8 mouse cellular contexts compared by ENCODE assay signal in the genomic region with DNA sequence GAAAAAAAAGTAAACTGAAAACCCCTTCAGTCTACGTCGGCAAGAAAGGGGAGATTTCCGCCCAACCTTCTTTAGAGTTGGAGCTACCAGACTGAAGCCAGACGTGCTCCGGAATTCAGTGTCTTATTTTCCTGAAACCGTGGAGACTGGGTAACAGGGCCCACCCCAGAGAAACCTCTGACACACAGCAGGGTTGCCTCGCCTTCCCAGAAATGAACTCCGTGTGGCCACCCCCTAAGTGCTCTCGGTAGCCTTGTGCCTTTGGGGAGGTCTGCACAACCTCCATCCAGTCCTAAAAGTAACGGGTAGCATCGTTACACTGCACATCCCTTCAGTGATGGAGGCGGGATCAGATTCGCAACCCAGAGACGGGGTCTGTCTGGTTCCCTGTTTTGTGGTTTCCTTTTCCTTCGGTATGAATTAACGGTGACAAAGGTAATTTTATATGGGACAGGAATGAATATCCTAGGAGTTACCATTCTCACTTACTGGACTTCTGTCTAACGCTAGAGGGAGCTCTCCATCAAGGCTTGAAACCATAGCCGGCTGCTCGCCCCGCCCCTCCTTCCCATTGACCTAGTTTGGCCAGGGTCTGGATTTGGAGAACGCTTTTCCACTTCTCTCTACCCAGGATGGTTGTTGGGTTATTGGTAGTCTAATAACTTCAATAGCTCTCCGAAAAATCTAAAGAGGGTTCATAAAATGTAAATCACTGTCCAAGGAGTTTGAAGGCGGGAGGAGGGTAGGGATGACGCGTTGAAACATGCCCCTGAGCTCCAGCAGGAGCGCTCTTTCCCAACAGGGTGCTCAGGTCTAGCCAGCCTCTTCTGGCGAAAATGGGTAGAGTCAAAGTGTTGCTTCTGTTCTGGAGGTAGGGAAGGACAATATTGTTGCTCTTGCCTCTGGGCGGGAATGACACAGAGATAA. TPM values are rescaled to one million over a fixed set of nuclear protein-coding genes. Genes with fewer than 3 reads are reported as not detected.
DNase-seq lines count a peak whose midpoint lies in the region; ATAC-seq and TF ChIP-seq lines count a peak whose summit lies in the region.

No protein-coding gene starts in this region.

- peak overlapping the region; percentile 60 for H3K4me3 ChIP-seq in E14TG2a.4 (replicated peaks; ENCODE audit: low read length)
- H3K4me3 ChIP-seq in forebrain, embryonic 16.5 days (replicated peaks; ENCODE audit: low read length): peak overlapping the region; percentile 79
- peak overlapping the region; percentile 40 for H3K4me3 ChIP-seq in lung, embryonic 14.5 days (ENCODE audit: low read depth, low read length)
- H3K4me3 ChIP-seq in olfactory bulb, adult 2 months (ENCODE audit: insufficient read depth, low read depth, low read length): peak overlapping the region; percentile 36

- peak; percentile 54 for TF ChIP-seq CTCF in E14TG2a.4 (conservative IDR thresholded peaks at IDR 0.05; ENCODE audit: low read length)
- TF ChIP-seq CTCF in lung, embryonic 14.5 days (IDR thresholded peaks at IDR 0.05; ENCODE audit: low read depth): peak; percentile 73
- peak; percentile 38; the same call in 1 of the 2 replicates for TF ChIP-seq CTCF in olfactory bulb, adult 2 months (IDR thresholded peaks at IDR 0.05; ENCODE audit: insufficient read depth, low read depth, low read length)

- no peaks in the 10 kb centered on the region for H3K36me3 ChIP-seq in E14TG2a.4 (ENCODE audit: insufficient read depth, low read length)
- no peaks in the 10 kb centered on the region for H3K36me3 ChIP-seq in forebrain, embryonic 16.5 days (ENCODE audit: control insufficient read depth, insufficient read depth)
- H3K36me3 ChIP-seq in lung, embryonic 14.5 days (ENCODE audit: insufficient read depth): no peaks in the 10 kb centered on the region

- peak; percentile 28; the same call in 1 of the 2 replicates for TF ChIP-seq POLR2A in olfactory bulb, adult 2 months (IDR thresholded peaks at IDR 0.05; ENCODE audit: insufficient read depth, low read depth, low read length)

- H3K4me2 ChIP-seq in forebrain, embryonic 16.5 days (ENCODE audit: low read length): peak overlapping the region; percentile 89
- peak overlapping the region; percentile 93 for H3K4me2 ChIP-seq in lung, embryonic 14.5 days

- peaks cover 70% of the 10 kb centered on the region for H3K27me3 ChIP-seq in E14TG2a.4 (ENCODE audit: insufficient read depth, low read length)
- H3K27me3 ChIP-seq in forebrain, embryonic 16.5 days (replicated peaks; ENCODE audit: control insufficient read depth, insufficient read depth, low read length): peaks cover 14% of the 10 kb centered on the region
- H3K27me3 ChIP-seq in lung, embryonic 14.5 days (ENCODE audit: insufficient read depth, low read length): peaks cover 39% of the 10 kb centered on the region

- H3K9me3 ChIP-seq in E14TG2a.4 (ENCODE audit: low read length): no peaks in the 10 kb centered on the region
- no peaks in the 10 kb centered on the region for H3K9me3 ChIP-seq in forebrain, embryonic 16.5 days (ENCODE audit: control insufficient read depth, low read length)
- no peaks in the 10 kb centered on the region for H3K9me3 ChIP-seq in lung, embryonic 14.5 days (ENCODE audit: low read depth, low read length)

- intact Hi-C loops in heart, postnatal 36 days (cut with DNase I): loop anchor here (1.0 to 10.0 kb wide), 4 partner anchors 583 to 1365 kb away; no protein-coding TSS in a partner anchor

- H3K4me1 ChIP-seq in E14TG2a.4 (replicated peaks; ENCODE audit: low read depth, low read length): peaks cover 62% of the 10 kb centered on the region
- H3K4me1 ChIP-seq in forebrain, embryonic 16.5 days (replicated peaks; ENCODE audit: control insufficient read depth, insufficient read depth, low read length): peaks cover 48% of the 10 kb centered on the region
- peaks cover 4% of the 10 kb centered on the region; the same call in 1 of the 2 replicates for H3K4me1 ChIP-seq in lung, embryonic 14.5 days (ENCODE audit: insufficient read depth)
- H3K4me1 ChIP-seq in olfactory bulb, adult 2 months (ENCODE audit: control insufficient read depth, insufficient read depth, low read length): peaks cover 21% of the 10 kb centered on the region

- peak; percentile 89 to 92 for DNase-seq in cerebellum, adult 18-20 months
- peak; percentile 78 to 85 for DNase-seq in heart, postnatal 36 days
- DNase-seq in layer of hippocampus, adult 11-12 months (ENCODE audit: low spot score): peak; percentile 86
- DNase-seq in lung, embryonic 14.5 days: peak; percentile 95
- peak; percentile 77 for DNase-seq in thymus, postnatal 0 days (ENCODE audit: low spot score)

- H3K27ac ChIP-seq in forebrain, embryonic 16.5 days (ENCODE audit: low read length): peak overlapping the region; percentile 51; the same call in 1 of the 2 replicates
- H3K27ac ChIP-seq in lung, embryonic 14.5 days (ENCODE audit: low read depth): no peak overlapping the region
- H3K27ac ChIP-seq in olfactory bulb, adult 2 months (ENCODE audit: insufficient read depth, low read depth, low read length): peak overlapping the region; percentile 26

- peak; percentile 73 for ATAC-seq in forebrain, embryonic 16.5 days
- peak; percentile 77 for ATAC-seq in lung, embryonic 14.5 days (ENCODE audit: insufficient read depth)

- 3% methylated on average over 28 of the region's 28 CpGs for WGBS in forebrain, embryonic 16.5 days
- WGBS in lung, embryonic 14.5 days: 2% methylated on average over 28 of the region's 28 CpGs
- WGBS in olfactory bulb, adult 2 months: 10% methylated on average over 28 of the region's 28 CpGs

- peak overlapping the region; percentile 42 for H3K9ac ChIP-seq in forebrain, embryonic 16.5 days (replicated peaks; ENCODE audit: low read depth, low read length)
- 0 out of 2 replicates have a peak overlapping the region, but pooled peaks have one; percentile 1 for H3K9ac ChIP-seq in lung, embryonic 14.5 days

RNA-seq across cellular contexts. Expression of gene Gm37419, which starts 6.1 kb away (rescaled TPM):
- not detected in 2 replicates for polyA plus RNA-seq in forebrain, embryonic 16.5 days (2015; fragmentation: Nextera tagmentation; extraction: Ambion mirVana)
- not detected for total RNA-seq in heart, postnatal 36 days (2021)
- not detected in 2 replicates for polyA plus RNA-seq in lung, embryonic 14.5 days (2014; fragmentation: Nextera tagmentation; extraction: Ambion mirVana)
- polyA plus RNA-seq in olfactory bulb, adult 2 months (2012; ENCODE audit: insufficient read depth, insufficient read length, low replicate concordance, missing spikeins): not detected in 2 replicates
- not detected in 2 replicates for polyA plus RNA-seq in thymus, postnatal 0 days (2015; fragmentation: Nextera tagmentation; extraction: Ambion mirVana)

RNA-seq across cellular contexts. Expression of gene Bcl6, which starts 6.5 kb away (rescaled TPM):
- 2.4 and 2.5 TPM in 2 replicates for polyA plus RNA-seq in forebrain, embryonic 16.5 days (2015; fragmentation: Nextera tagmentation; extraction: Ambion mirVana)
- 10 to 100 TPM; 14.6 to 18.5 TPM for total RNA-seq in heart, postnatal 36 days (2021)
- 1.1 and 1.2 TPM in 2 replicates for polyA plus RNA-seq in lung, embryonic 14.5 days (2014; fragmentation: Nextera tagmentation; extraction: Ambion mirVana)
- polyA plus RNA-seq in olfactory bulb, adult 2 months (2012; ENCODE audit: insufficient read depth, insufficient read length, low replicate concordance, missing spikeins): not detected in 2 replicates
- 11.9 and 15.1 TPM in 2 replicates for polyA plus RNA-seq in thymus, postnatal 0 days (2015; fragmentation: Nextera tagmentation; extraction: Ambion mirVana)

RNA-seq across cellular contexts. Expression of gene Rtp2, which starts 50.0 kb away (rescaled TPM):
- polyA plus RNA-seq in forebrain, embryonic 16.5 days (2015; fragmentation: Nextera tagmentation; extraction: Ambion mirVana): 0.11 TPM in 1 of 2 replicates, not detected in the other
- not detected for total RNA-seq in heart, postnatal 36 days (2021)
- polyA plus RNA-seq in lung, embryonic 14.5 days (2014; fragmentation: Nextera tagmentation; extraction: Ambion mirVana): not detected in 2 replicates
- not detected in 2 replicates for polyA plus RNA-seq in olfactory bulb, adult 2 months (2012; ENCODE audit: insufficient read depth, insufficient read length, low replicate concordance, missing spikeins)
- polyA plus RNA-seq in thymus, postnatal 0 days (2015; fragmentation: Nextera tagmentation; extraction: Ambion mirVana): not detected in 2 replicates
